Mouse (Mus musculus) ES-E14 (cell line): ENCODE results near the gene Ocrl. TPM values are rescaled to one million over a fixed set of nuclear protein-coding genes. Genes with fewer than 3 reads are reported as not detected.

ENCODE experiments used
- DNase-seq: peaks from one replicate; pipeline ENCODE4 v3.0.0-alpha.2; 2013; ENCODE audit warnings: low read depth, low spot score
- H3K27ac ChIP-seq: 2 replicates; pipeline ENCODE4 v1.5.1; 2012; ENCODE audit warnings: low read depth, mild to moderate bottlenecking, low read length, moderate library complexity, mixed read lengths; ENCODE audit not compliant: poor library complexity, insufficient read depth, severe bottlenecking
- H3K36me3 ChIP-seq: 2 replicates; pipeline ENCODE4 v1.6.1; 2012; ENCODE audit warnings: mild to moderate bottlenecking, low read length, moderate library complexity, mixed read lengths; ENCODE audit not compliant: control insufficient read depth, poor library complexity, insufficient read depth, severe bottlenecking
- H3K4me1 ChIP-seq, 2 experiments: fragments of 150-350 bp in 1 of 2; sonication (generic) in 1 of 2; 2 replicates each; pipeline ENCODE4 v1.6.1; 2012; ENCODE audit warnings: low read length in 2 of 2, mild to moderate bottlenecking in 1 of 2, mixed read lengths in 1 of 2; ENCODE audit not compliant: control insufficient read depth in 2 of 2, insufficient read depth in 2 of 2, poor library complexity in 1 of 2
- H3K4me3 ChIP-seq, 2 experiments: fragments of 150-350 bp in 1 of 2; sonication (generic) in 1 of 2; 2 replicates each; pipeline ENCODE4 v1.5.1; 2012; ENCODE audit warnings: low read length in 2 of 2, low read depth in 1 of 2, mild to moderate bottlenecking in 1 of 2, mixed read lengths in 1 of 2; ENCODE audit not compliant: insufficient read depth in 1 of 2, poor library complexity in 1 of 2, severe bottlenecking in 1 of 2
- H3K9ac ChIP-seq: 2 replicates; pipeline ENCODE4 v1.6.1; 2012; ENCODE audit warnings: low read depth, mild to moderate bottlenecking, low read length, mixed read lengths; ENCODE audit not compliant: poor library complexity, insufficient read depth, severe bottlenecking
- H3K9me3 ChIP-seq: fragments of 150-350 bp; sonication (generic); 2 replicates; pipeline ENCODE4 v1.6.1; 2012; ENCODE audit warnings: low read depth, mild to moderate bottlenecking, low read length; ENCODE audit not compliant: control insufficient read depth, insufficient read depth
- CHD2 ChIP-seq: IDR thresholded peaks from 2 replicates; pipeline ENCODE4 v1.6.1; 2014; ENCODE audit warnings: mild to moderate bottlenecking, low read depth, low read length, inconsistent platforms
- HCFC1 ChIP-seq: IDR thresholded peaks from 2 replicates; pipeline ENCODE4 v1.6.1; 2012; ENCODE audit warnings: low read length, inconsistent platforms, borderline replicate concordance; ENCODE audit not compliant: insufficient read depth
- MAFK ChIP-seq: IDR thresholded peaks from 2 replicates; pipeline ENCODE4 v1.6.1; 2014; ENCODE audit warnings: mild to moderate bottlenecking, low read depth, low read length, inconsistent platforms; ENCODE audit not compliant: insufficient read depth
- ZC3H11A ChIP-seq: IDR thresholded peaks from 2 replicates; pipeline ENCODE4 v1.6.1; 2012; ENCODE audit warnings: low read depth, mild to moderate bottlenecking, inconsistent platforms, low read length, borderline replicate concordance
- ZNF384 ChIP-seq: IDR thresholded peaks from 2 replicates; pipeline ENCODE4 v1.6.1; 2012; ENCODE audit warnings: low read depth, low read length, inconsistent platforms
- in situ Hi-C, 2 experiments: fragments of 600-800 bp; cut with MboI; formaldehyde crosslinking; loops; one replicate each; pipeline ENCODE4 v1.15.1; 2025; ENCODE audit warnings: low sequenced_read_pairs in 2 of 2, inconsistent platforms in 1 of 2; ENCODE audit not compliant: unreplicated experiment in 2 of 2
- total RNA-seq: library from RNA; depleted of rRNA; stranded (reverse); fragments of 300-350 nt; gene quantifications from 2 replicates; pipeline ENCODE4 v1.2.3, GENCODE M21; 2012

Gene Ocrl
- total RNA-seq, 1 experiment: 7.8 TPM

DNA sequence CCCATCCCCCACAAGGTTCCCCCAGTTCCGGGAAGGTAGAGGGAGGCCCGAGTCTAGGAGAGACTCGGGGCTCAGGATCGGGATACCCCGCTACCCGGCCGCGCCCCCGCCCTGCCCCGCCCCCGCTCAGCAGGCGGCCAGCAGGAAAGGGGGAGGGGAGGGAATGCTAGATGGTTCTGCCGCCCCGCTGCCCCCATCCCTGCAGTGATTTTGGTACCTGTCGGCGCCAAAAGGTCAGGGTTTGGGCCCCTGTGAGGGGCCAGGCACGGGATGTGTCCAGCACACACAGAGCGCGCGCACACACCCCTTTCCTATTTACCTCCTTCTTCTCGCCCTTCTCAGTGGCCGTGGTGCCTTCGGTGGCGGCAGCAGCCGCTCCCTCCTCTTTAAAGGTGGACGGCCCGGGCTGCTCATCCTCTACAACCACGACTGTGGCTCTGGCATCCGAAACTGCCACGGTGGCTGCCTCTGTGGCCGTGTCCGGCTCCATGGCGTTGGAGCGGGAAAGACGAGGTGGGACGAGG is 20.2 kb upstream of the Ocrl start:
- Histone ChIP-seq H3K9ac (peak overlapping the region; percentile 80), H3K27ac (0 out of 2 replicates have a peak overlapping the region, but pooled peaks have one; percentile 47), H3K4me1 (no peaks in the 10 kb centered on the region), H3K4me3 (peak overlapping the region; percentile 76 to 92), H3K36me3 (no peaks in the 10 kb centered on the region), H3K9me3 (no peaks in the 10 kb centered on the region)
- no peak for DNase-seq
- TF ChIP-seq ZNF384: no peak
- TF ChIP-seq MAFK: no peak
- no peak for TF ChIP-seq HCFC1
- TF ChIP-seq CHD2: no peak
- no peak for TF ChIP-seq ZC3H11A
- in situ Hi-C loops: no loop called here

DNA sequence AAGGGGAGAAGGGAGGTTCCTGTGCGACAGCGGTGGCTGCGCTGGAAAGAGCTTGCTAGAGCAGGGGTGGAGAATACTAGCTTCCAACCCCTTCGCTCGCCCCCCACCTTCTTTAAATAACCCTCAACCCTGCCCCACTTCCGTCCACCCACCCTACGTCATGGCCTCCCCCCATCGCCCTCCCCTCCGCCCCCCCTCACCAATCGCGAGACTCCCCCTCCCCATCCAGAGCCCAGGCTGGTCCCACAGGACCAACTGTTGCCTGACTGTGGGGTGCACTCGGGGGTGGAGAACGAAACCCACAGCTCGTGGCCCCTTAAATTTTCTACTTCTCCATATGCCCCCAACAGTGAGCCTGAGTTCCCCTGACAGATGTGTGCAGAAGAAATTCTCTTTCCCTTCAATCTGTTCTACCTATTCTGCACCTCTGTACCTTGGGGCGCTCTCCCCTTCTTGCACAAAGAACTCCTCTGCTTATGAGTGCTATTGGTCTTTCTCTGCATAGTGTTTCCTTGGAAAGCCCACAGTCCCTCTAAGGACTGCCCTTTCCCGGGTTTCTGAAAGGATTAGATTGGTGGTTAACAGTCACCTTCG is 19.7 kb upstream of the Ocrl start, which contains the start of gene Smarca1:
Gene Smarca1 (minus strand): TSS at position 544 of the 594 bp plus-strand sequence.
- peak within 1 kb of the TSS; percentile 76 to 92 for H3K4me3 ChIP-seq
- TF ChIP-seq ZC3H11A: no peak
- no peak for TF ChIP-seq HCFC1
- TF ChIP-seq MAFK: no peak
- TF ChIP-seq CHD2: no peak
- no peak for TF ChIP-seq ZNF384
- no peak for DNase-seq
- H3K9me3 ChIP-seq: no peaks in the 10 kb centered on the region
- H3K9ac ChIP-seq: peak within 1 kb of the TSS; percentile 80
- in situ Hi-C loops: no loop called here
- H3K27ac ChIP-seq: 0 out of 2 replicates have a peak within 1 kb of the TSS, but pooled peaks have one; percentile 47
- no peaks in the 10 kb centered on the region for H3K36me3 ChIP-seq
- H3K4me1 ChIP-seq: no peaks in the 10 kb centered on the region

DNA sequence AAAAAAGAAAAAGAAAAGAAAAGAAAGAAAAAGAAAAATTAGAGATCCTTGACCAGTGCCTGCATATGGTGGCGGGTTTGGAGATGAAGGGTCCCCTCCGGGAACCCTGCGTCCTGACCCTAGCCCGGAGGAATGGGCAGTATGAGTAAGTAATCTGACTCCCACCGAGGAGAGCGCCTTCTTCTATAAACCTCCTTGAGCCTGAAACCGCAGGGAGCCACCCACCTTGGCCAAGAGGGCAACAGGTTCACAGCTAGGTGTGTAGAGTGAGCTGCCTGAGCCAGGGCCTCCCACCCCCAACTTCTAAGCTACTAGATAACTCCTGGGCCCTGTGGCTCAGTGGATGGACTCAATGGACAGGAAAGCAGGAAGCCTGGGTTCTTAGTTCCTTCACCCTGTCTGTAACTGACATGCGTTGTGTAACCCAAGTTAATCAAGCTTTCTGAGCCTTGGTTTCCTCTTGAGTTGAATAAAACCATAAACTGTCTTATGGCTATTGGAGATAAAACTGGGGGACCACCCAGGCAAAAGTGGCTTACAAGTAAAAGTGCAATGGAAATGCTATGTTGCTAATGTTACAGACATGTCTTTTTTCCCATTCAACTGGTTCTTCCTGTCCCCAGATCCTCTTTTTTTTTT is 836 bp downstream of the Ocrl start:
- H3K9me3 ChIP-seq: no peaks in the 10 kb centered on the region
- no peaks in the 10 kb centered on the region for H3K36me3 ChIP-seq
- DNase-seq: no peak
- no peak for TF ChIP-seq HCFC1
- no peak for TF ChIP-seq CHD2
- no peak for TF ChIP-seq MAFK
- TF ChIP-seq ZC3H11A: no peak
- 0 out of 2 replicates have a peak, but pooled peaks have one; percentile 71 for TF ChIP-seq ZNF384
- no peak overlapping the region for H3K27ac ChIP-seq
- in situ Hi-C loops: no loop called here
- H3K9ac ChIP-seq: no peak overlapping the region
- peak overlapping the region; percentile 80 to 81 for H3K4me3 ChIP-seq
- H3K4me1 ChIP-seq: no peaks in the 10 kb centered on the region

DNA sequence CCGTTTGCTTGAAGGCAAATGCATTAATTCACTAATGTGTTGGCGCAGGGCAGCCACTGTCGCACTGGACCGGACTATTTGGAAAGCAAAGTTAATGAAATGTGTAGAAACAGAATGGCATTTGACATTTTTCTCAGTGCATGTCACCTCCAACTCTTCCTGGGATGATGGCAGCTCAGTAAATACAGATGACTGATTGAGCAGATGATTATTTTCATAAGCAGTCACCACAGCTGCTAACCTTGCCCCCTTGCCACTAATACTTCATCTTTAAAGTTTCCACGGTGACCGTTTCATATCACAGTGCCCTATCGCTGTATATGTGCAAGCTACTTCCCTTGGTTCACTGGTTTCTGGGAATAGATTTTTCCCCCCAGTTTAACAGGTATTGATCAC is 1.4 kb downstream of the Ocrl start:
- no peaks in the 10 kb centered on the region for H3K4me1 ChIP-seq
- H3K27ac ChIP-seq: no peak overlapping the region
- H3K36me3 ChIP-seq: no peaks in the 10 kb centered on the region
- H3K9me3 ChIP-seq: no peaks in the 10 kb centered on the region
- H3K9ac ChIP-seq: no peak overlapping the region
- DNase-seq: no peak
- TF ChIP-seq ZC3H11A: no peak
- no peak for TF ChIP-seq MAFK
- TF ChIP-seq CHD2: no peak
- no peak for TF ChIP-seq ZNF384
- no peak for TF ChIP-seq HCFC1
- in situ Hi-C loops: no loop called here
- H3K4me3 ChIP-seq: no peak overlapping the region
